ENCODE assay signal across 21 mouse cellular contexts in genomic region chr5:134983111-134983510, GRCm38 (mm10). TPM values are rescaled to one million over a fixed set of nuclear protein-coding genes. Genes with fewer than 3 reads are reported as not detected.
"Had no signal": no experiment of that assay in that cellular context is flagged by ENCODE, and none has a peak within 500 bp of the region (broad histone marks: within the 10 kb centered on the region; RNA-seq: fewer than 3 reads in every experiment).

No protein-coding gene starts in this region.

- H3K4me2 ChIP-seq: limb, embryonic 12.5 days; limb, embryonic 15.5 days; liver, embryonic 13.5 days; midbrain, embryonic 15.5 days; neural tube, embryonic 12.5 days; neural tube, embryonic 15.5 days; stomach, embryonic 15.5 days had no signal

- H3K9me3 ChIP-seq: limb, embryonic 12.5 days; limb, embryonic 15.5 days; liver, embryonic 13.5 days; midbrain, embryonic 10.5 days; midbrain, embryonic 15.5 days; neural tube, embryonic 12.5 days; neural tube, embryonic 15.5 days; stomach, embryonic 15.5 days had no signal

- H3K36me3 ChIP-seq: limb, embryonic 12.5 days; limb, embryonic 15.5 days; liver, embryonic 13.5 days; midbrain, embryonic 10.5 days; midbrain, embryonic 15.5 days; neural tube, embryonic 12.5 days; neural tube, embryonic 15.5 days; stomach, embryonic 15.5 days had no signal

- H3K27ac ChIP-seq: kidney, postnatal 0 days; layer of hippocampus, adult 2 months; limb, embryonic 12.5 days; limb, embryonic 15.5 days; liver, embryonic 13.5 days; midbrain, embryonic 15.5 days; neural tube, embryonic 12.5 days; neural tube, embryonic 15.5 days; stomach, embryonic 15.5 days had no signal

- DNase-seq: kidney, adult 18-20 months; kidney, postnatal 25 days; layer of hippocampus, adult 9-11 months; liver, embryonic 13.5 days; lung, adult 2 months; lung, postnatal 36 days; right cerebral cortex, adult 18-20 months; right cerebral cortex, postnatal 14 days; right cerebral cortex, postnatal 4 days; spleen, adult 18-20 months; thymus, postnatal 25 days had no signal

- ATAC-seq: midbrain, embryonic 15.5 days had no signal

- H3K9ac ChIP-seq: limb, embryonic 12.5 days; limb, embryonic 15.5 days; liver, embryonic 13.5 days; midbrain, embryonic 15.5 days; neural tube, embryonic 12.5 days; neural tube, embryonic 15.5 days; stomach, embryonic 15.5 days had no signal

- H3K4me3 ChIP-seq: layer of hippocampus, adult 2 months; limb, embryonic 12.5 days; limb, embryonic 15.5 days; liver, embryonic 13.5 days; megakaryocyte, embryonic 14.5 days; midbrain, embryonic 10.5 days; midbrain, embryonic 15.5 days; neural tube, embryonic 12.5 days; neural tube, embryonic 15.5 days; stomach, embryonic 15.5 days had no signal

RNA-seq across cellular contexts. Expression of gene Cldn4, which starts 36.4 kb away (rescaled TPM):
- polyA plus RNA-seq: midbrain, embryonic 15.5 days had no signal
